Mouse (Mus musculus) forebrain, postnatal 0 days (tissue): Measurements from ENCODE around the gene Pcsk2. TPM values are rescaled to one million over a fixed set of nuclear protein-coding genes. Genes with fewer than 3 reads are reported as not detected.

Experiments
- ATAC-seq: fragments of 200-750 bp; cut with Nextera tagmentation; 2 replicates; pipeline ENCODE4 v1.8.0; 2017; ENCODE audit warnings: mild to moderate bottlenecking, moderate library complexity
- DNase-seq: peaks from one replicate; pipeline ENCODE4 v3.0.0-alpha.2; 2015
- H3K27ac ChIP-seq: fragments of 300-500 bp; sonication (generic); 2 replicates; pipeline ENCODE4 v1.5.1; 2014; ENCODE audit warnings: low read depth, mild to moderate bottlenecking, antibody characterized with exemption, low read length, moderate library complexity, mixed read lengths
- H3K27me3 ChIP-seq: fragments of 300-500 bp; sonication (generic); 2 replicates; pipeline ENCODE4 v1.6.1; 2014; ENCODE audit warnings: mild to moderate bottlenecking, low read length, mixed read lengths; ENCODE audit not compliant: insufficient read depth
- H3K36me3 ChIP-seq: fragments of 300-500 bp; sonication (generic); 2 replicates; pipeline ENCODE4 v1.6.1; 2014; ENCODE audit warnings: mild to moderate bottlenecking, moderate library complexity; ENCODE audit not compliant: insufficient read depth
- H3K4me1 ChIP-seq: fragments of 300-500 bp; sonication (generic); 2 replicates; pipeline ENCODE4 v1.6.1; 2014; ENCODE audit warnings: antibody characterized with exemption; ENCODE audit not compliant: insufficient read depth
- H3K4me2 ChIP-seq: fragments of 300-500 bp; sonication (generic); 2 replicates; pipeline ENCODE4 v1.6.1; 2014; ENCODE audit warnings: low read depth, mild to moderate bottlenecking, moderate library complexity
- H3K4me3 ChIP-seq: fragments of 300-500 bp; sonication (generic); 2 replicates; pipeline ENCODE4 v1.5.1; 2014; ENCODE audit warnings: low read depth, low read length, mixed read lengths
- H3K9ac ChIP-seq: fragments of 300-500 bp; sonication (generic); 2 replicates; pipeline ENCODE4 v1.6.1; 2014; ENCODE audit warnings: mild to moderate bottlenecking
- H3K9me3 ChIP-seq: fragments of 300-500 bp; sonication (generic); 2 replicates; pipeline ENCODE4 v1.6.1; 2016; ENCODE audit warnings: low read length
- CTCF ChIP-seq: sonication (generic); IDR thresholded peaks from 2 replicates; pipeline ENCODE4 v1.5.1; 2016; ENCODE audit warnings: antibody characterized with exemption, control low read depth, low read depth
- WGBS: fragments of 180-500 bp; shearing (Covaris S2); extraction: QIAGEN DNeasy Blood & Tissue Kit; methylation state at CpG from one replicate; pipeline ENCODE4 v1.1.7; 2014; 5-methylcytosine and 5-hydroxymethylcytosine counted together
- polyA plus RNA-seq: library from polyadenylated mRNA; unstranded; fragments of >200 nt; fragmentation: Nextera tagmentation; extraction: Ambion mirVana; gene quantifications from 2 replicates; pipeline ENCODE4 v1.2.1, GENCODE M21; 2015
- total RNA-seq: library from RNA; depleted of rRNA; stranded (reverse); fragments of >200 nt; gene quantifications from 2 replicates; pipeline ENCODE4 v1.2.3, GENCODE M21; 2014

Pcsk2 gene
- total and polyA plus RNA-seq, 2 experiments from 2014 or later, result 25.7 to 41.3 TPM

DNA sequence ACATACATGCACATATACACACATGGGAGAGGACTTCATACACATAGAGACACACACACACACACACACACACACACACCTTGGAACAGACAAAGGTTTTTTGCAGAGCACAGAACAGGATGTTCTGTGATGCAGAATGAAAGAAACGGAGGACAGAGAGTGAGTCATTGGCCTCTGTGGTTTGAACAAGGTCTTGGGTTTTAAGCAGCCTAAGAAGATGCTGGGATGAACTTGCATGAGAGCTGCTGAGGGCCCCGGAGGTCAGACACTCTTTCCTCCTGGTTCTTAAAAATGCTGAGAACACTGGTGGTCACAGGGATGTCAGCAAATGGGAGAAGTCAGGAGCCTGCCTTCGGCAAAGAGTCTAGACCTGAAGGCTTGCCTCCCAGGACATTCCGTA, 178.1 kb downstream of the Pcsk2 start:
- no peak overlapping the region for H3K27ac ChIP-seq
- no peak for DNase-seq
- H3K4me3 ChIP-seq, result no peak overlapping the region
- ATAC-seq, result no peak
- H3K4me2 ChIP-seq, result no peak overlapping the region
- H3K36me3 ChIP-seq, result no peaks in the 10 kb centered on the region
- H3K4me1 ChIP-seq, result no peaks in the 10 kb centered on the region
- no peak for TF ChIP-seq CTCF
- 87% methylated on average over 4 of the region's 4 CpGs for WGBS
- H3K9me3 ChIP-seq, result no peaks in the 10 kb centered on the region
- H3K9ac ChIP-seq, result no peak overlapping the region
- no peaks in the 10 kb centered on the region for H3K27me3 ChIP-seq

DNA sequence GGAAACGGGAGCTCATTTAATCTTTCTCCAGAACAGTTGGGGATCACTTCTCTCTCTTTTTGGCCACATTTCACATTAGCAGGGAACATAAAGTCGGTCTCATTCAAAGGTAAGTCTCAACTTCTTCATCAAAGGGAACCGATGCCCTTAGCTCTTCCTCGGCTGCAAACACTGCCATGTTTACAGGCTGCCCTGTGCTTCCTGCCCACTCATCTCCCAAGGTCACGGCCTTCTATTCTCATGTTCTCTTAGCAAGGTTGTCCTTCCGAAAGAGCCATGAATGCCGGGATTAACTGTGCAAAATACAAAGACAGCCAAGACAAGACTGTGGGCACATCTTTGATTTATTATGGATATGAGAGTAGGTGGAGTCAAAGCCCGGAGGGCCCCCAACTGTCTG, 178.8 kb downstream of the Pcsk2 start:
- no peak for TF ChIP-seq CTCF
- DNase-seq, result no peak
- H3K4me1 ChIP-seq, result no peaks in the 10 kb centered on the region

DNA sequence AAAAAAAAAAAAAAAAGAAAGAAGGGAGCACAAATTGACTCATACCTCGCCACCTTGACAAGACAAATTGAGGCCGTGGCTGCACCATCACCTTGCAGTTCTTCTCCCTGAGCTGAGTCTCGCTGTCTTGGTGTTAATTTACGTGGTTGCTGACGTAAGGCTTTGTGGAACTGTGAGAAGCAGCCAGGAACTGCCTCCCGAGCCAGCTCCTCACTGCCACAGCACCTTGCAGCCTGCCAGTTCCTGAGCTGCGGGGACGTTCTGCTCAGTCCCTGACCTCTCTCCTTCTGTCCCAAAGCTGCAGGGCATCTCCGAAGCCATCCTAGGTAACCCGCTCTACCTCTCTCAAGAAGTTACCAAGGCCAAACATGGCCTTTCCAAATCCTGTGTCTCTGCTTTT, 186.5 kb downstream of the Pcsk2 start:
- WGBS, result 86% methylated on average over 10 of the region's 10 CpGs
- H3K27me3 ChIP-seq, result no peaks in the 10 kb centered on the region
- no peak for TF ChIP-seq CTCF
- no peak for ATAC-seq
- no peak overlapping the region for H3K4me2 ChIP-seq
- no peaks in the 10 kb centered on the region for H3K36me3 ChIP-seq
- H3K9me3 ChIP-seq, result no peaks in the 10 kb centered on the region
- H3K27ac ChIP-seq, result no peak overlapping the region
- no peaks in the 10 kb centered on the region for H3K4me1 ChIP-seq
- H3K4me3 ChIP-seq, result no peak overlapping the region
- DNase-seq, result no peak
- no peak overlapping the region for H3K9ac ChIP-seq

More for the DNA sequence above, 178.8 kb downstream of the Pcsk2 start:
- no peaks in the 10 kb centered on the region for H3K27me3 ChIP-seq
- no peaks in the 10 kb centered on the region for H3K36me3 ChIP-seq
- H3K9ac ChIP-seq, result no peak overlapping the region
- 77% methylated on average over 8 of the region's 8 CpGs for WGBS
- H3K4me3 ChIP-seq, result no peak overlapping the region
- ATAC-seq, result no peak
- H3K27ac ChIP-seq, result no peak overlapping the region
- H3K9me3 ChIP-seq, result no peaks in the 10 kb centered on the region
- H3K4me2 ChIP-seq, result no peak overlapping the region

DNA sequence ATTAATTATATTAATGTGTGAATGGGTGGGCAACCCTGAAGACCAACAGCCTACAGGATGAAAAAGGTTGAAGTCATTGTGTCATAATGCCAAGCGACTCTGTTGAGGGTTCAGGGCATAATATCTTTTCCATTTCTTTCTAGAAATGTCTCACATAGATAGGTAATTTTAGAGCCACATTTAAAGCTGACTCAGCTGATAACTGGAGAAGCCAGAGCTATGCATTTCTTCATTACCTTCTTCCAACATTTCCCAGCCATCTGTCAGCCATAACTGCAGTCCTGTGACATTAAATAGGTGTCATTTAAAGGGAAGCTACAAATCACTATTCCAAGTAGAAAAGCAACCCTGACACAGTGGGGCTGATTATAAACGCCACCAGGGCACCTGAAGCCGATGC, 189.5 kb downstream of the Pcsk2 start:
- TF ChIP-seq CTCF, result no peak
- H3K27ac ChIP-seq, result no peak overlapping the region
- H3K27me3 ChIP-seq, result no peaks in the 10 kb centered on the region
- 88% methylated on average over 3 of the region's 3 CpGs for WGBS
- ATAC-seq, result no peak
- H3K4me2 ChIP-seq, result no peak overlapping the region
- no peak overlapping the region for H3K9ac ChIP-seq
- DNase-seq, result no peak
- H3K36me3 ChIP-seq, result no peaks in the 10 kb centered on the region
- no peaks in the 10 kb centered on the region for H3K4me1 ChIP-seq
- no peak overlapping the region for H3K4me3 ChIP-seq
- H3K9me3 ChIP-seq, result no peaks in the 10 kb centered on the region

DNA sequence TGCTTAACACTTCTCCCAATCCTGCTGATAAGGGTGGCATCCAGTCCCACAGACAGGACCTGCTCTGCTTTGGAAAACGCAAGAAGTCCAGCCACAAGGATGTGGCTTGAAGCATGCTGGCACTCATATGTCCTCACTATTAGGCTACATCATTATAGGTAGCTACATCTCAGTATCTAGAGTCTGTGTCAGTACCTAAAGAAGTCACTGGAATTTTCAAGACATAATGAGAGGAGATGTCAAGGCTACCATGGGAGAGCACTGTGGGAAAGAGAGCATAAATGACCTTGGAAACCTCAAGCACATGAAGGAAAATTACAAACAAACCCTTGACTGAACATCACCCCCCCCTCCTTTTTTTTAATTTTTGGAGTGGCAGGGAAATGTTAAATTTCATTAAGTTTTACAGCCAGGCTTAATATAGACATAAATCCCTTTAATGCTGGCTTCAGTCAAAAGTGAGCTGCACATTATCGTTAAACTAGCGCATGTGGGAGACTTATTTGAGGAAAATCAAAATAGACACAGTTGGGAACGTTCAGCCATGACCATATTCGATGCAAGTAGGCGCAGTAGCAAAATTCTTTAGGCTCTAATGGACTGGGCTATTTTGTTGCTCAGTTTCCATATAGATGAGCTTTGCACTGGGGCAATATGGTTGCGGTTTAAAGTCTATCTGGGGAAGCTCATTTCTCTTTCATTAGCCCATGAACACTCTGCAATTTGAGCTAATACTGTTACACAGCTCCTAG, 193.7 kb downstream of the Pcsk2 start:
- Histone ChIP-seq H3K4me1 (no peaks in the 10 kb centered on the region), H3K27ac (no peak overlapping the region), H3K9me3 (no peaks in the 10 kb centered on the region), H3K36me3 (no peaks in the 10 kb centered on the region), H3K27me3 (no peaks in the 10 kb centered on the region), H3K9ac (no peak overlapping the region), H3K4me3 (no peak overlapping the region), H3K4me2 (no peak overlapping the region)
- DNase-seq (no peak), ATAC-seq (no peak)
- TF ChIP-seq CTCF, result no peak
- WGBS, result 77% methylated on average over 7 of the region's 7 CpGs

DNA sequence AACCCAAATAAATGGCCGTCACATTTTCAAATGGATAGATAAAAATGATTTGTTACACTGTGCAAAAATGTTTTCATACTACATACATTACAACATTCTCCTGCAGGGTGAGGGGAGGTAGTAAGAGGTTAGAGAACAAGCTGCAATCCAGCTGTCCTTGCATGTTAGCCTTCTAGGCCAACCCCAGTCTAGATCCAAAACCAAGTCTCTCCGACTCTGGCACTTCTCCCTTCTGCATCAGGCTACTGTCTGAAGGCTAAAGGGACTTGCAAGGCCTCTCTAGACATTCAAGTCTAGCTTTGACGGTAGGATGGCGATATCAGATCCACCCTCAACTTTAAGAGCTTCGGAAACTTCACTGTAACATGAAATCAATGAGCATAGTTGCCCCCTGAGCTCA, 196.5 kb downstream of the Pcsk2 start:
- H3K27ac ChIP-seq, result no peak overlapping the region
- DNase-seq (no peak), ATAC-seq (no peak)
- no peak overlapping the region for H3K4me2 ChIP-seq
- H3K9me3 ChIP-seq, result no peaks in the 10 kb centered on the region
- H3K27me3 ChIP-seq, result no peaks in the 10 kb centered on the region
- 93% methylated on average over 5 of the region's 5 CpGs for WGBS
- H3K36me3 ChIP-seq, result no peaks in the 10 kb centered on the region
- H3K9ac ChIP-seq, result no peak overlapping the region
- H3K4me1 ChIP-seq, result no peaks in the 10 kb centered on the region
- no peak for TF ChIP-seq CTCF
- H3K4me3 ChIP-seq, result no peak overlapping the region

DNA sequence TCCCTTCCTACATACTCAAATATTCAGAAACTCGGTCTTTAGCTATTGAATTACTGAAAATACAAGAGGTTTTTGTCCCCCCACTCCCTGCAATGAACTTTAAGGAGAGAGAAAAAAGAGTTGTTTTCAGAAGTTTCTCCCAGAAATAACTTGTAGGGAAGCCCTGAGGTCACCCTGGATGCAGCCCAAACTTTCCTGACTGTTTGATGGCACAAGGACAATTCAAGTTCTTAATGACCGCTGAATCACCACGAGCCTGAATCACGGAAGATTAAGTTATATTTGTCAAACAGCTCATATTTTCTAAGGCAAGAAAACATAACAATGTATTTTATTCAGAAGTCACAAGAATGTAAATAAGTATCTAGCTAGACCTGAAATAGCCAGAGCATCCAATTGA, 197.1 kb downstream of the Pcsk2 start:
- WGBS, result 79% methylated on average over 4 of the region's 4 CpGs

More for the DNA sequence above, 197.1 kb downstream of the Pcsk2 start:
- ATAC-seq, result no peak
- H3K27me3 ChIP-seq, result no peaks in the 10 kb centered on the region
- no peak overlapping the region for H3K9ac ChIP-seq
- no peak overlapping the region for H3K4me2 ChIP-seq
- H3K36me3 ChIP-seq, result no peaks in the 10 kb centered on the region
- no peaks in the 10 kb centered on the region for H3K4me1 ChIP-seq
- H3K27ac ChIP-seq, result no peak overlapping the region
- no peaks in the 10 kb centered on the region for H3K9me3 ChIP-seq
- no peak for DNase-seq
- no peak overlapping the region for H3K4me3 ChIP-seq
- TF ChIP-seq CTCF, result no peak
